Mouse (Mus musculus) urinary bladder, adult 18-20 months (tissue): ENCODE measurements around the gene Taok2.

Experiments used
- DNase-seq, 2 experiments: peaks; one replicate each; pipeline ENCODE4 v3.0.0; 2022; ENCODE audit warnings: low spot score in 2 of 2, mixed read lengths in 2 of 2

Taok2 gene

DNA sequence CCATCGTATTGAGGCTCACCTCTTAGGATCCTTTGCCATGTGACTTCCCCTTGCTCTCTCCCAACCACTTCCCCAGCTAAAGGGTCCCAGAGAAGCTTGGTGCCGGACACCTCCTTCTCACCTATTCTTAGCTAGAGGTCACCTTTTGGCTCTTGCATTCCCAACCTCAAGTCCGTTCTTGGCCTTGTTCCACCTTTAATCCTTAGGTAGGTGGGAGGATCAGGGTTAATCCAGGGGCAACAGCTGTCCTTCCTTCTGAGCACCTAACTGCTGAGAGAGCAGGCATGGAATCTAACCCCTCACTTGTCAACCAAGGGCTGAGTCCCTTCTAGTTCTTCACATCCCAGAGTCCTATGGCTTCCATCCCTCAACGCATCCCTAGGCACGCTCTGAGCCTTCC is 58.6 kb downstream of the Taok2 start:
- DNase-seq: no peak

DNA sequence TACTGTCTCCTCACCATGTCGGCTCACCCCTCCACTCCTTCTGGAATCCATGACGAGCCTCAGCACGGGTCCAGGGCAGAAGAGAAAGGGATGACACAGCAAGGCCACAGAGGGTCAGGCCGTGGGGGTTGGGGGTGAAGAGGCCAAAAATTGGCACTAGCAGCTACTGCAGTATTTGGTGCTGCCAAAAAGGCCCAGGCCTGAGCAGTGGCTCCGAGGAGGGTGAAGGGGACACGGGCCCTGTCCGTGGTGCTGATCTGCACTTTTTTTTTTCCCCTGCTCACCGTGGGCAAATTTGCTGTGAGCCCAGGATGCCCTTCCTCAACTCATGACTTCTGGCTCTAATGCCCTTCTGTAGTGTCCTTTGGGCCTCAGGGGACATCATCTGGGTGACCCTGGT is 59.1 kb downstream of the Taok2 start:
- no peak for DNase-seq

DNA sequence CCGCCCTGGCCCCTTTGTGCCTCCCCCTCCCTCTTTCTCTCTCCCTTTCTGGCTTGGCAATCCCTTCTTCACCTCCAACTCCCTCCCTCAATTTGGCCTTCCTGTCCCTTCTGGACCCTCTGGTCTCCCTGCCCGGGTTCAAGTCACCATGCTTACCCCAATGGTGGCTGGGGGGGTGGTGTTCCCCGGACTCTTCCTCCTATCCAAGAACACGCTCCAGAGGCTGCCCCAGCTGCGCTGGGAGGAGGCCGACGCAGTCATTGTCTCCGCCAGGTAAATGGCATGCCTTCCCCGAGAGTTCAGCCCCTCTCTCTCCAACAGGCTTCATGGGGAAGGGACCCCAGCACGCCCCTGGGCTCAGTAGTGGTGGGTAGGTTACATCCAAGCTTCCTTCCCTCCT is 60.6 kb downstream of the Taok2 start:
- no peak for DNase-seq

DNA sequence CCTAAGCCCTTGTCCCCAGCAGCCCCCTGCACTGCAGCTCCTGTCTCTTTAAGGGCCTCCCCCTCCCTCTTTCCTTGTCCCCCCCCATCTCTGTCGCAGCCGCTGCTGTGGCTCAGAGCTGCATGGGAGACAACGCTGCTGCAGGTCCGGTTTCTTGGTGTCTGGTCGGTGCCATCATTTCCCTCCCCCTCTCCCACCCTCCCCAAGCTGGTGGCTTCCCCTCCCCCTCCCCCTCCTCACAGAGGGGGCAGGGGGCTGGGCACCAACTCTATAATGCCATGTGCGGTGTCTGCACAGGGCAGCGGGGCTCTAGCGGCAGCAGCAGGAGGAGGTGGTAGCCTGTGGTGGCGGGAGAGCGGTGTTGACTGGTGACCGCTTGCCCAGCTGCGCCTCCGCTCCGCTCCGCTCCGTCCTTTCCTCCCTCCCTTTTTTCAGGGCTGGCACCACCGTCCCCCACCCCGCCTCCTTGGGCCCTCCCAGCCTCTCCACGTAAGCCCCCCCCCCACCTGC is 61.2 kb downstream of the Taok2 start:
- no peak for DNase-seq

DNA sequence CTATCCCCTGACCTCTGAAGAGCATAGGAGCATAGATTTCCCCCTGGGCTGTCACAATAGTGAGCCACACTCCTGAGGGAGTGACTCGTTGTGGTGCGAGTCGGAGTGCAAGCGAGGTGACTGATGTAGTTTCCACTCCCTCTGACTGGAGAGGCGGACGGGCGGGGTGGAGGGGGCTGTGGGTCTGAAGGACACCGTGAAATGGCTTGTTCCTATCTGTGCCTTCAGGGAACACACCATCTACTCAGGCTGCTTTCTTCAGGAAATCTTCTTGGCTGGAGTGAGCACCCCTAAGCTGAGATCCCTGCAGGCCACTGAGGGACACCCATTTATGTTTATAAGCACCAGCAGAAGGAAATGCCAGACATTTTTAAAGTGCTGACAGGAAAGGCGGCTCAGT is 61.8 kb downstream of the Taok2 start:
- DNase-seq: no peak

DNA sequence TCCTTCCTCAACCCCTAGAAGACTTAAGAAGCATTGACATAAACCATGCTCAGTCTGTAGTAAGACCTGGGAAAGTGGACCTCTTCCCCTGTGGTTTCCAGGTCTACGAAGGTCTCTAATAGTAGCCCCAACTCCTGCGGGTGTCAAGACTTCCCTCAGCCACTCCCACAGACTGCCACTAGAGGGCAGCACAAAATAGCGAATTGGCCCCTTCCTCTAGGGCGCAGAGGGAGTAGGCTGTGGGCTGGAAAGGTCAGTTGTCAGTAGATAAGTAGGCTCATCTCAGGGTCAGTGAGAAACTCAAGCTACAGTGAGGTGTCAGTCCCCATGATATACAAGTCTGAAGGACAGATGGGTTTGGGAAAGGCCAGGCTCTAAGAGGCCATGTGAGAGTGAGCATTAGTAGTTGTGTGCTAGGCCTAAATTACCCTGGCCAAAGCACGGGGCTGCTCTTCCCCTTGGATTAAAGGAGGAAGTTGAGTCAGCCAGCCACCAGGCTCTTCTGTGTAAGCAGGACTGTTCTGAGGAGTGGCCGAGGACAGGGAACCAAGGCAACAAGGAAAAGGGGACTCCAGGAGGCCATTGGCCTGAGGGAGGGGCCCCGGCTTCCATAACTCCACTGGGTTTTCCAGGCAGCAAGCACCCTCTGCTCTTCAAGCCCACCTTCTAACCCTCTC is 62.5 kb downstream of the Taok2 start:
- peak; percentile 53 to 57 for DNase-seq

DNA sequence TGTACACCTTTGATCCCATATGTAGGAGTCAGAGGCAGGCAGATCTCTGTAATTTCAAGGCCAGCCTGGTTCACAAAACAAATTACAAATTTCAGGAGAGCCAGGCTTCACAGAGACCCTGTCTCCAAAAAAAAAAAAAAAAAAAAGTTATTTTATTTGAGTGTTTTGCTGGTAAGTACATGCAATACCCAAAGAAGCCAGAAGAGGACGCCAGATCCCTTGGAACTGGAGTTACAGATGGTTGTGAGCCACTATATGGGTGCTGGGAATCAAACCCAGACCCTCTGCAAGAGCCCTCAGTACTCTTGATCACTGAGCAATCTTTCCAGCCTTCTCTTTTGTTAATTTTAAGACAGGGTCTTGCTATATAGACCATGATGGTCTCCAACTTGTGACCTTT is 65.7 kb downstream of the Taok2 start:
- DNase-seq: no peak

DNA sequence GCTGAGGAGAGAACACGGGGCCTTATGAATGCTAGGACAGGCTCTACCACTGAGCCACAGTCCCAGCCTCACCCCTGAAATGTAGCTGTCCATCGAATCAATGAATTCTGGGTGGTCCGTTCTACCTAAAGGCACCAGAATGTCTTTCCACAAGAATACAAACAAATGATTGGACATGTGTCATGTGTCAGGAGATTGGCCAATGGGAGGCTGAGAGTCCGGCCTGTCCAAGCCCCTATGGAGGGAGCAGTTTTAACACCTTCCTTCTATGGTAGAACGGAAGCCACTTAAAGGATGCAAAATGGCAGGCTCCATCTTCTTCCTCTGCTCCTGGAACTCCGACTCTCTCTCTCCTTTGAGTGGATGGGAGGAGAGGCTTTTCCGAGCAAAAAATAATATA is 66.9 kb downstream of the Taok2 start:
- no peak for DNase-seq

DNA sequence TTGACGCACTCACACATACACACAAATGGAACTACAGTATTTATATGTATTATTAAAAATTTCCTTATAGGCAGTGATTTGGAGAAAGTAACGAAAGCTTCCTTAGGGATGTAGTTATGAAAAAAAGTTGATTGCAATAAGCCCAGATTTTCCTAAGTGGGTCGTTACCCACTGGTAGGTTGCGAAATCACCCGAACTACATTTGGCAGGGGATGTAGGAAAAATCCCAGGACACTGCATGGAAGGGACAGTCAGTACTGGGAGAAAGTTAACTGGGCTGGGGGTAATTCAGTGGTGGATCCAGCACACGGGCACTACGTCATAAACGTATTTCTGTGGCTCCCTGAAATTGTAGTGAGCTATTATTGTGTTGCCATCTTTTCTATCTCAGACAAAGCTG is 68.0 kb downstream of the Taok2 start:
- DNase-seq: no peak

DNA sequence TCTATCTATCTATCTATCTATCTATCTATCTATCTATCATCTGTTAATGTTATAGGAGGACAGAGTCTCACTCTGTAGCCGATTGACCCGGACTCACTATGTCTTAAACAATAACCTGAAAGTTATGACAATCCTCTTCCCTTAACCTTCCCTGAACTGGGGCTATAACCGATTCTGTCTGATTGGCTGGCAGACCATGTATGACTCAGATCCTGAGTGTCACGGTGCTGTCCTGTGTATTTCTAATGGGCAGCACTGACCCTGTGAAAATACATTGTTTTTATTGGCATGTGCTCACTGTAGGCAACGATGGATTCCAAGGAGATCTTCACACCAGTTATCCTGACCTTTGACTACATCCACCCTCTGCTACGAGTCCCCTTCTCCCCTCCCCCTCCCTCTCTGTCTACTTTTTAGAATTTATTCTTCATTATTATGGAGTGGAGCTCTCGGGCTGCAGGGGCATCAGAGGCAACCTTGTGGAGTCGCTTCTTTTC is 68.7 kb downstream of the Taok2 start:
- DNase-seq: no peak
